Mouse (Mus musculus) forebrain, postnatal 0 days (tissue): ENCODE measurements around the gene 5730596B20Rik. TPM values are rescaled to one million over a fixed set of nuclear protein-coding genes. Genes with fewer than 3 reads are reported as not detected.

Experiments used
- ATAC-seq: fragments of 200-750 bp; cut with Nextera tagmentation; 2 replicates; pipeline ENCODE4 v1.8.0; 2017; ENCODE audit warnings: mild to moderate bottlenecking, moderate library complexity
- DNase-seq: peaks from one replicate; pipeline ENCODE4 v3.0.0-alpha.2; 2015
- H3K27ac ChIP-seq: fragments of 300-500 bp; sonication (generic); 2 replicates; pipeline ENCODE4 v1.5.1; 2014; ENCODE audit warnings: low read depth, mild to moderate bottlenecking, antibody characterized with exemption, low read length, moderate library complexity, mixed read lengths
- H3K27me3 ChIP-seq: fragments of 300-500 bp; sonication (generic); 2 replicates; pipeline ENCODE4 v1.6.1; 2014; ENCODE audit warnings: mild to moderate bottlenecking, low read length, mixed read lengths; ENCODE audit not compliant: insufficient read depth
- H3K36me3 ChIP-seq: fragments of 300-500 bp; sonication (generic); 2 replicates; pipeline ENCODE4 v1.6.1; 2014; ENCODE audit warnings: mild to moderate bottlenecking, moderate library complexity; ENCODE audit not compliant: insufficient read depth
- H3K4me1 ChIP-seq: fragments of 300-500 bp; sonication (generic); 2 replicates; pipeline ENCODE4 v1.6.1; 2014; ENCODE audit warnings: antibody characterized with exemption; ENCODE audit not compliant: insufficient read depth
- H3K4me2 ChIP-seq: fragments of 300-500 bp; sonication (generic); 2 replicates; pipeline ENCODE4 v1.6.1; 2014; ENCODE audit warnings: low read depth, mild to moderate bottlenecking, moderate library complexity
- H3K4me3 ChIP-seq: fragments of 300-500 bp; sonication (generic); 2 replicates; pipeline ENCODE4 v1.5.1; 2014; ENCODE audit warnings: low read depth, low read length, mixed read lengths
- H3K9ac ChIP-seq: fragments of 300-500 bp; sonication (generic); 2 replicates; pipeline ENCODE4 v1.6.1; 2014; ENCODE audit warnings: mild to moderate bottlenecking
- H3K9me3 ChIP-seq: fragments of 300-500 bp; sonication (generic); 2 replicates; pipeline ENCODE4 v1.6.1; 2016; ENCODE audit warnings: low read length
- CTCF ChIP-seq: sonication (generic); IDR thresholded peaks from 2 replicates; pipeline ENCODE4 v1.5.1; 2016; ENCODE audit warnings: antibody characterized with exemption, control low read depth, low read depth
- WGBS: fragments of 180-500 bp; shearing (Covaris S2); extraction: QIAGEN DNeasy Blood & Tissue Kit; methylation state at CpG from one replicate; pipeline ENCODE4 v1.1.7; 2014; 5-methylcytosine and 5-hydroxymethylcytosine counted together
- polyA plus RNA-seq: library from polyadenylated mRNA; unstranded; fragments of >200 nt; fragmentation: Nextera tagmentation; extraction: Ambion mirVana; gene quantifications from 2 replicates; pipeline ENCODE4 v1.2.1, GENCODE M21; 2015
- total RNA-seq: library from RNA; depleted of rRNA; stranded (reverse); fragments of >200 nt; gene quantifications from 2 replicates; pipeline ENCODE4 v1.2.3, GENCODE M21; 2014

The 5730596B20Rik gene
- total and polyA plus RNA-seq, 2 experiments from 2014 or later: not detected

- ATAC-seq (no peak), DNase-seq (peak; percentile 15)
- no peak overlapping the region for H3K4me2 ChIP-seq
- no peak overlapping the region for H3K27ac ChIP-seq
- H3K9me3 ChIP-seq: no peaks in the 10 kb centered on the region
- no peak for TF ChIP-seq CTCF
- H3K4me1 ChIP-seq: no peaks in the 10 kb centered on the region
- no peak overlapping the region for H3K4me3 ChIP-seq
- no peak overlapping the region for H3K9ac ChIP-seq
- peaks cover 91% of the 10 kb centered on the region for H3K27me3 ChIP-seq
- no peaks in the 10 kb centered on the region for H3K36me3 ChIP-seq
- WGBS: 2% methylated on average over 4 of the region's 4 CpGs
These were observed 10.7 kb upstream of the 5730596B20Rik start for GRCm38 (mm10) chr6:52166431-52167077.

GRCm38 (mm10) chr6:52167176-52167575 lies 10.1 kb upstream of the 5730596B20Rik start:
- TF ChIP-seq CTCF: no peak
- ATAC-seq: no peak

GRCm38 (mm10) chr6:52167736-52168161 lies 9.5 kb upstream of the 5730596B20Rik start:
- WGBS: 2% methylated on average over 14 of the region's 14 CpGs
- H3K36me3 ChIP-seq: no peaks in the 10 kb centered on the region
- H3K27me3 ChIP-seq: peaks cover 92% of the 10 kb centered on the region
- no peak overlapping the region for H3K9ac ChIP-seq
- H3K9me3 ChIP-seq: no peaks in the 10 kb centered on the region
- no peak overlapping the region for H3K4me3 ChIP-seq
- no peaks in the 10 kb centered on the region for H3K4me1 ChIP-seq
- H3K27ac ChIP-seq: no peak overlapping the region
- no peak overlapping the region for H3K4me2 ChIP-seq
- DNase-seq: no peak
- ATAC-seq: no peak
- TF ChIP-seq CTCF: no peak

More at GRCm38 (mm10) chr6:52167176-52167575, 10.1 kb upstream of the 5730596B20Rik start:
- H3K9me3 ChIP-seq: no peaks in the 10 kb centered on the region
- no peak overlapping the region for H3K9ac ChIP-seq
- H3K27ac ChIP-seq: no peak overlapping the region
- H3K27me3 ChIP-seq: peaks cover 91% of the 10 kb centered on the region
- DNase-seq: peak; percentile 5
- H3K36me3 ChIP-seq: no peaks in the 10 kb centered on the region
- no peak overlapping the region for H3K4me3 ChIP-seq
- 12% methylated on average over 1 of the region's 1 CpGs for WGBS
- H3K4me2 ChIP-seq: no peak overlapping the region
- no peaks in the 10 kb centered on the region for H3K4me1 ChIP-seq

GRCm38 (mm10) chr6:52168191-52169055 lies 8.9 kb upstream of the 5730596B20Rik start:
- DNase-seq (peak; percentile 52), ATAC-seq (no peak)
- no peaks in the 10 kb centered on the region for H3K4me1 ChIP-seq
- no peak overlapping the region for H3K27ac ChIP-seq
- H3K9ac ChIP-seq: no peak overlapping the region
- no peak overlapping the region for H3K4me3 ChIP-seq
- TF ChIP-seq CTCF: no peak
- H3K4me2 ChIP-seq: no peak overlapping the region
- peaks cover 92% of the 10 kb centered on the region for H3K27me3 ChIP-seq
- no peaks in the 10 kb centered on the region for H3K36me3 ChIP-seq
- under 1% methylated on average over 42 of the region's 42 CpGs for WGBS
- no peaks in the 10 kb centered on the region for H3K9me3 ChIP-seq

- Histone ChIP-seq H3K4me2 (no peak overlapping the region), H3K27ac (no peak overlapping the region), H3K36me3 (no peaks in the 10 kb centered on the region), H3K9me3 (no peaks in the 10 kb centered on the region), H3K9ac (no peak overlapping the region), H3K27me3 (peaks cover 93% of the 10 kb centered on the region), H3K4me1 (no peaks in the 10 kb centered on the region), H3K4me3 (no peak overlapping the region)
- DNase-seq (no peak), ATAC-seq (no peak)
- no peak for TF ChIP-seq CTCF
- WGBS: 3% methylated on average over 16 of the region's 16 CpGs
These were observed 7.7 kb upstream of the 5730596B20Rik start for GRCm38 (mm10) chr6:52169499-52170165.

- no peak for DNase-seq
- Histone ChIP-seq H3K27ac (no peak overlapping the region), H3K36me3 (no peaks in the 10 kb centered on the region), H3K9me3 (no peaks in the 10 kb centered on the region), H3K27me3 (peaks cover 93% of the 10 kb centered on the region), H3K4me2 (no peak overlapping the region), H3K4me3 (no peak overlapping the region), H3K4me1 (no peaks in the 10 kb centered on the region), H3K9ac (no peak overlapping the region)
- 1% methylated on average over 40 of the region's 40 CpGs for WGBS
- no peak for ATAC-seq
- TF ChIP-seq CTCF: no peak
These were observed 7.0 kb upstream of the 5730596B20Rik start for GRCm38 (mm10) chr6:52170166-52170897.
